Mouse (Mus musculus): ENCODE measurements around the gene Bcl2l13. TPM values are rescaled to one million over a fixed set of nuclear protein-coding genes. Genes with fewer than 3 reads are reported as not detected.

Gene Bcl2l13
- 40.9 and 45.6 TPM in 2 replicates for polyA plus RNA-seq (2014; fragmentation: Nextera tagmentation; extraction: Ambion mirVana)

- peak within 1 kb of the TSS; percentile 92 for H3K27ac ChIP-seq (ENCODE audit: low read depth, low read length)
- DNase-seq (ENCODE audit: low spot score, missing footprints) = peak; percentile 100
- WGBS = 6% methylated on average over 40 of the region's 40 CpGs
These were observed at the start of gene Bcl2l13 for GRCm38 (mm10) chr6:120835474-120836374. Gene Bcl2l13 (plus strand): TSS chr6:120836212.

DNA sequence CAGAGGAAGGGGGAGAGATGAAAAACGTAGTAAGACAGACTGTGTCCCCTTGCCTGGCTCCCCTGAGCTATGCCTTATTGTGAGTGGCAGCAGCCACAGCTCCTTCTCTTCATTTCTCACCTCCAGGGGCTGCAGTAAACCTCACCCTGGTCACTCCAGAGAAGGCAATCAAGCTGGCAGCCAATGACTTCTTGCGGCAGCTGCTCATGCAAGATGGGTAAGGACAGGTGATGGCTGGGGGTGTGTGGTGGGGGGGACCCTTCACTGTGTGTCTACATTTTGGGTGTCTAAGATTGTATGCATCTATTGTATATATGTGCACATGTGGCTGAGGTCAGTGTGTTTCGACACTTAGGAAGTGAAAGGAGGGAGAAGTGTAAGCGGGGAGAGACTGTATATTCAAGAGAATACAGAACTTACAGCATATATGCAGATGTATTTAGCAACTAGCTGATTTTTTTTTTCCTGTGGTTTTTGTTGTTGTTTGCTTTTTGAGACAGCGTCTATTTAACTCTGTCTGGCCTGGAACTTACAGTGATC is 47.9 kb upstream of the Bcl2l13 start:
- Histone ChIP-seq H3K27me3 (ENCODE audit: control insufficient read depth, insufficient read depth, low read length) (no peaks in the 10 kb centered on the region), H3K9me3 (ENCODE audit: control insufficient read depth, low read length) (no peaks in the 10 kb centered on the region), H3K36me3 (ENCODE audit: control insufficient read depth, insufficient read depth, low read length) (0 out of 2 replicates have a peak, but pooled peaks cover 3% of the 10 kb centered on the region), H3K4me1 (ENCODE audit: control insufficient read depth, insufficient read depth, low read length) (peaks cover 2% of the 10 kb centered on the region; the same call in 1 of the 2 replicates), H3K9ac (ENCODE audit: low read length) (no peak overlapping the region), H3K27ac (ENCODE audit: low read depth, low read length) (no peak overlapping the region), H3K4me2 (no peak overlapping the region), H3K4me3 (ENCODE audit: low read depth, low read length) (no peak overlapping the region)
- ATAC-seq (ENCODE audit: low FRiP score) (no peak), DNase-seq (ENCODE audit: low spot score, missing footprints) (no peak)
- WGBS = 88% methylated on average over 5 of the region's 5 CpGs

More at GRCm38 (mm10) chr6:120835474-120836374, at the start of gene Bcl2l13:
- no peaks in the 10 kb centered on the region for H3K27me3 ChIP-seq (ENCODE audit: control insufficient read depth, insufficient read depth, low read length)
- H3K9ac ChIP-seq (ENCODE audit: low read length) = peak within 1 kb of the TSS; percentile 97
- H3K4me1 ChIP-seq (ENCODE audit: control insufficient read depth, insufficient read depth, low read length) = peaks cover 3% of the 10 kb centered on the region
- H3K36me3 ChIP-seq (ENCODE audit: control insufficient read depth, insufficient read depth, low read length) = no peaks in the 10 kb centered on the region
- H3K4me2 ChIP-seq = peak within 1 kb of the TSS; percentile 60
- ATAC-seq (ENCODE audit: low FRiP score) = peak; percentile 97
- H3K9me3 ChIP-seq (ENCODE audit: control insufficient read depth, low read length) = no peaks in the 10 kb centered on the region
- H3K4me3 ChIP-seq (ENCODE audit: low read depth, low read length) = peak within 1 kb of the TSS; percentile 89

GRCm38 (mm10) chr6:120788904-120789303 is 47.1 kb upstream of the Bcl2l13 start:
- Histone ChIP-seq H3K4me2 (no peak overlapping the region), H3K36me3 (ENCODE audit: control insufficient read depth, insufficient read depth, low read length) (peaks cover 7% of the 10 kb centered on the region; the same call in 1 of the 2 replicates), H3K9ac (ENCODE audit: low read length) (no peak overlapping the region), H3K4me1 (ENCODE audit: control insufficient read depth, insufficient read depth, low read length) (peaks cover 2% of the 10 kb centered on the region; the same call in 1 of the 2 replicates), H3K9me3 (ENCODE audit: control insufficient read depth, low read length) (no peaks in the 10 kb centered on the region), H3K27me3 (ENCODE audit: control insufficient read depth, insufficient read depth, low read length) (no peaks in the 10 kb centered on the region), H3K4me3 (ENCODE audit: low read depth, low read length) (no peak overlapping the region), H3K27ac (ENCODE audit: low read depth, low read length) (no peak overlapping the region)
- ATAC-seq (ENCODE audit: low FRiP score) = no peak
- no peak for DNase-seq (ENCODE audit: low spot score, missing footprints)

- ATAC-seq (ENCODE audit: low FRiP score) = no peak
- WGBS = 88% methylated on average over 11 of the region's 11 CpGs
These were observed 45.9 kb upstream of the Bcl2l13 start for GRCm38 (mm10) chr6:120790153-120790552.

DNA sequence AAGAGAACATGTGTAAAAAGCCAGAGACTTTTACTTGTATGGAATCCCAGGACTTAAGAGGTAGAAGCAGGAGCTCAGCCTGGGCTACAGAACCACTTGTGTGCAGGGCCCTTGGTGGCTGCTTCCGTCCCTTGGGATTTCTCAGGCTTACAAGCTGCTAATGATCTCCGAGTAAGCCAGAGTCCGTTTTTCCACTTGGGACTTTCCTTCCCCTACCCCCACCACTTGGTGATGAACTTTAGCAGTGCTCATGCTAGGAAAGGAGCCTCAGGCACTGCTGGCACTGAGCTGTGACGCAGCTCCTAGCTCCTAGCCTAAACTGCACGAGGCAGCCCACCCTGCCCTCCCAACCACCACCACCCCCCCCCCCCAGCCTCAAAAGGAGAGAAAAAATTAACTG is 45.3 kb upstream of the Bcl2l13 start:
- no peaks in the 10 kb centered on the region for H3K4me1 ChIP-seq (ENCODE audit: control insufficient read depth, insufficient read depth, low read length)
- 80% methylated on average over 5 of the region's 5 CpGs for WGBS

More at GRCm38 (mm10) chr6:120790153-120790552, 45.9 kb upstream of the Bcl2l13 start:
- no peaks in the 10 kb centered on the region for H3K27me3 ChIP-seq (ENCODE audit: control insufficient read depth, insufficient read depth, low read length)
- no peaks in the 10 kb centered on the region for H3K4me1 ChIP-seq (ENCODE audit: control insufficient read depth, insufficient read depth, low read length)
- H3K9ac ChIP-seq (ENCODE audit: low read length) = no peak overlapping the region
- H3K36me3 ChIP-seq (ENCODE audit: control insufficient read depth, insufficient read depth, low read length) = peaks cover 11% of the 10 kb centered on the region; the same call in 1 of the 2 replicates
- no peak overlapping the region for H3K4me2 ChIP-seq
- no peaks in the 10 kb centered on the region for H3K9me3 ChIP-seq (ENCODE audit: control insufficient read depth, low read length)
- no peak for DNase-seq (ENCODE audit: low spot score, missing footprints)
- H3K27ac ChIP-seq (ENCODE audit: low read depth, low read length) = no peak overlapping the region
- H3K4me3 ChIP-seq (ENCODE audit: low read depth, low read length) = no peak overlapping the region

DNA sequence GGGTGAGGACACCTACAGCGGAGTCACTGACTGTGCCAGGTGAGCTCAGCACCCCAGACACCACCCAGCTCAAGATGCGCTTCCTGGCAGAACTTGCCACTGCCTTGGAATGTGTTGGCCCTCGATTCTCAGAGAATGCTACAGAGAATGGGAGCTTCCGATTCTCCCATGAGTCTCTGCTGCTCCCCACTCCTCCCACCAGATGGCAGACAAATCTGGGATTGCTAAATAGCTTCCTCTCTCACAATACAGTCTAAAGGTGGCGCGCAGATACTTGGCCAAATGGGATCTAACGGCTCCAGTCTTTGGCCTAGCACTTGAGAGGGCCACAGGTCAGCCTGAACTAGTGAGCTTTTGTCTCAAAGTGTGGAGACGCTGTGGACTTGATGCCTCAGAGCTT is 43.1 kb upstream of the Bcl2l13 start:
- Histone ChIP-seq H3K9me3 (ENCODE audit: control insufficient read depth, low read length) (no peaks in the 10 kb centered on the region), H3K4me2 (no peak overlapping the region), H3K9ac (ENCODE audit: low read length) (no peak overlapping the region), H3K27me3 (ENCODE audit: control insufficient read depth, insufficient read depth, low read length) (no peaks in the 10 kb centered on the region), H3K4me1 (ENCODE audit: control insufficient read depth, insufficient read depth, low read length) (no peaks in the 10 kb centered on the region), H3K36me3 (ENCODE audit: control insufficient read depth, insufficient read depth, low read length) (peaks cover 18% of the 10 kb centered on the region), H3K4me3 (ENCODE audit: low read depth, low read length) (no peak overlapping the region), H3K27ac (ENCODE audit: low read depth, low read length) (no peak overlapping the region)
- 87% methylated on average over 8 of the region's 8 CpGs for WGBS
- ATAC-seq (ENCODE audit: low FRiP score) (no peak), DNase-seq (ENCODE audit: low spot score, missing footprints) (no peak)

More for the DNA sequence above, 45.3 kb upstream of the Bcl2l13 start:
- H3K36me3 ChIP-seq (ENCODE audit: control insufficient read depth, insufficient read depth, low read length) = peaks cover 13% of the 10 kb centered on the region; the same call in 1 of the 2 replicates
- H3K9me3 ChIP-seq (ENCODE audit: control insufficient read depth, low read length) = no peaks in the 10 kb centered on the region
- no peak overlapping the region for H3K27ac ChIP-seq (ENCODE audit: low read depth, low read length)
- no peaks in the 10 kb centered on the region for H3K27me3 ChIP-seq (ENCODE audit: control insufficient read depth, insufficient read depth, low read length)
- H3K9ac ChIP-seq (ENCODE audit: low read length) = no peak overlapping the region
- no peak for DNase-seq (ENCODE audit: low spot score, missing footprints)
- no peak overlapping the region for H3K4me3 ChIP-seq (ENCODE audit: low read depth, low read length)
- ATAC-seq (ENCODE audit: low FRiP score) = no peak
- no peak overlapping the region for H3K4me2 ChIP-seq

DNA sequence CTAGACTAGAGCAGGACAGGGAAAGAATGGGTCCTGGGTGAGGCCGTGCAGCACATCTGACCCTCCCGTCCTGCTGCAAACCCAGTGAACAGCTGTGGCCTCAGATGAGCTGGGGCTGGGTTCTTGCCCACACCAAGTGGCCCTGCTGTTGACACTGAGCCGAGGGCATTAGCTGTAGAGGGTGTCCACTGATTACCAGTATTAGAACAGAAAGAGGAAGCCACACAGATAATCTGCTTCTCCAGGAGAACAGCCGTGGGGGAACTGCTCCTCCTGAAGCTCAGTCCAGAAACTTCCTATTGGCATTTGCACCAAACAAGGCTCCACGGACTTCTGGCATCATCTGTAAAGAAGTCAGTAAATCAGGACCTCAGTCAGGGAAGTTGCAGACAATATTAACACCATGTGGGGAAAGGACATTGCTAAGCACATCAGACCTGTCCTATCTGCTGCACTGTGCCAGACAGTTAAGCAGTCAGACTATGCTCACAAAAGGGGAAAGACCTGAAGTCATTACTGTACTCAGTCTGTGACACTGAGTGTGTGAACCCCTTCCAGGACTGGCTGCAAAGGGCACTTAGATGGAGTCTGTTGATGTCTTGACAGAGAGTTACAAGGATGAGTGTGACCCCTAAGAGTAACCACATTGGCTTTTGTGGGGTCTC is 40.5 kb upstream of the Bcl2l13 start:
- Histone ChIP-seq H3K36me3 (ENCODE audit: control insufficient read depth, insufficient read depth, low read length) (peaks cover 20% of the 10 kb centered on the region), H3K4me2 (no peak overlapping the region), H3K4me3 (ENCODE audit: low read depth, low read length) (no peak overlapping the region), H3K4me1 (ENCODE audit: control insufficient read depth, insufficient read depth, low read length) (no peaks in the 10 kb centered on the region), H3K9me3 (ENCODE audit: control insufficient read depth, low read length) (no peaks in the 10 kb centered on the region), H3K27me3 (ENCODE audit: control insufficient read depth, insufficient read depth, low read length) (no peaks in the 10 kb centered on the region), H3K9ac (ENCODE audit: low read length) (no peak overlapping the region), H3K27ac (ENCODE audit: low read depth, low read length) (no peak overlapping the region)
- ATAC-seq (ENCODE audit: low FRiP score) (no peak), DNase-seq (ENCODE audit: low spot score, missing footprints) (no peak)
- 90% methylated on average over 5 of the region's 5 CpGs for WGBS

DNA sequence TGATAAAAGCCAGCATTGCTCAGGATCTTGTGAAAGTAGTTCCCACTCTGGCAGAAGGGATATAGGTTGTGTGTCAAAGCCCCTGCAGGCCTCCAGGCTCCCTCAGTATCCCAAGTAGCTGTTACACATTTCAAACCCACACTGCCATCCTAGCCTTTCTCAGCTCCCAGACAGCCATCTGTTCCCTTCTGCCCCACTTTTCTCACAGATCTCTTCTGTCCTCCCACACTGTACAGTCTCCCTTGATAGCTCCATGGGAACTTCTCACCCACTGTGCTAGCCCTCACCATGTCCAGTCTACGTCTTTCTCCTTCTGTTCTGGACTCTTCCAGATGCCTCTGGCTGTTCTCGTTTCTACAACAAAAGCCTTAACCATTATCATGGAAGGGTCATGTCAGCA is 39.9 kb upstream of the Bcl2l13 start:
- no peak overlapping the region for H3K4me3 ChIP-seq (ENCODE audit: low read depth, low read length)
- no peak overlapping the region for H3K4me2 ChIP-seq
- H3K36me3 ChIP-seq (ENCODE audit: control insufficient read depth, insufficient read depth, low read length) = peaks cover 20% of the 10 kb centered on the region
- DNase-seq (ENCODE audit: low spot score, missing footprints) (peak; percentile 78), ATAC-seq (ENCODE audit: low FRiP score) (no peak)
- H3K9me3 ChIP-seq (ENCODE audit: control insufficient read depth, low read length) = no peaks in the 10 kb centered on the region
- 96% methylated on average over 2 of the region's 2 CpGs for WGBS
- no peaks in the 10 kb centered on the region for H3K27me3 ChIP-seq (ENCODE audit: control insufficient read depth, insufficient read depth, low read length)
- H3K4me1 ChIP-seq (ENCODE audit: control insufficient read depth, insufficient read depth, low read length) = no peaks in the 10 kb centered on the region
- H3K9ac ChIP-seq (ENCODE audit: low read length) = no peak overlapping the region
- no peak overlapping the region for H3K27ac ChIP-seq (ENCODE audit: low read depth, low read length)
